Mouse (Mus musculus): ENCODE measurements at regions not wholly inside any gene's neighbourhood (a gene's known extent, or its start where the extent isn't known, plus 50 kb on each side); places are given as distances from the start of the nearest gene placed in this dataset.

- TF ChIP-seq CTCF (IDR thresholded peaks at IDR 0.05; ENCODE audit: low read depth) (no peak), EP300 (IDR thresholded peaks at IDR 0.05; ENCODE audit: low read depth) (no peak)
These were observed 91.7 kb downstream of the 4930564D02Rik start for GRCm38 (mm10) chr3:105158376-105158775.

Data from heart, postnatal 0 days (tissue).